Mouse (Mus musculus): Measurements from ENCODE around the gene Asprv1.

Asprv1 gene

GRCm38 (mm10) chr6:86660161-86660877, 32.4 kb downstream of the Asprv1 start:
- DNase-seq (ENCODE audit: extremely low read depth, insufficient read length, low spot score): no peak

- no peak for DNase-seq (ENCODE audit: extremely low read depth, insufficient read length, low spot score)
Observed at GRCm38 (mm10) chr6:86665076-86665475, 37.1 kb downstream of the Asprv1 start.

GRCm38 (mm10) chr6:86665560-86666307, 37.8 kb downstream of the Asprv1 start:
- no peak for DNase-seq (ENCODE audit: extremely low read depth, insufficient read length, low spot score)

GRCm38 (mm10) chr6:86667061-86667460, 39.1 kb downstream of the Asprv1 start:
- no peak for DNase-seq (ENCODE audit: extremely low read depth, insufficient read length, low spot score)

GRCm38 (mm10) chr6:86668580-86669239, 40.7 kb downstream of the Asprv1 start, which contains the start of gene Mxd1:
Mxd1 (minus strand) TSS chr6:86669161.
- no peak for DNase-seq (ENCODE audit: extremely low read depth, insufficient read length, low spot score)

- DNase-seq (ENCODE audit: extremely low read depth, insufficient read length, low spot score): peak; percentile 99
Observed at GRCm38 (mm10) chr6:86669240-86669727, 41.3 kb downstream of the Asprv1 start.

- peak; percentile 27 for DNase-seq (ENCODE audit: extremely low read depth, insufficient read length, low spot score)
Observed at GRCm38 (mm10) chr6:86670873-86671272, 42.9 kb downstream of the Asprv1 start.

GRCm38 (mm10) chr6:86678341-86678740, 50.4 kb downstream of the Asprv1 start:
- DNase-seq (ENCODE audit: extremely low read depth, insufficient read length, low spot score): no peak

Measured in 3134 (cell line).